Mouse (Mus musculus): ENCODE results near the gene Zfp383.

- TF ChIP-seq CTCF (IDR thresholded peaks at IDR 0.05) (no peak), POLR2A (IDR thresholded peaks at IDR 0.05; ENCODE audit: insufficient read depth, low read depth, low read length) (no peak), EP300 (IDR thresholded peaks at IDR 0.05; ENCODE audit: insufficient read depth, low read depth, low read length) (no peak)
Observed at GRCm38 (mm10) chr7:29892756-29893155, 15.3 kb upstream of the Zfp383 start.

All from heart, adult 2 months (tissue).